Mouse (Mus musculus): ENCODE results near the gene Gm20388.

Gm20388 gene

DNA sequence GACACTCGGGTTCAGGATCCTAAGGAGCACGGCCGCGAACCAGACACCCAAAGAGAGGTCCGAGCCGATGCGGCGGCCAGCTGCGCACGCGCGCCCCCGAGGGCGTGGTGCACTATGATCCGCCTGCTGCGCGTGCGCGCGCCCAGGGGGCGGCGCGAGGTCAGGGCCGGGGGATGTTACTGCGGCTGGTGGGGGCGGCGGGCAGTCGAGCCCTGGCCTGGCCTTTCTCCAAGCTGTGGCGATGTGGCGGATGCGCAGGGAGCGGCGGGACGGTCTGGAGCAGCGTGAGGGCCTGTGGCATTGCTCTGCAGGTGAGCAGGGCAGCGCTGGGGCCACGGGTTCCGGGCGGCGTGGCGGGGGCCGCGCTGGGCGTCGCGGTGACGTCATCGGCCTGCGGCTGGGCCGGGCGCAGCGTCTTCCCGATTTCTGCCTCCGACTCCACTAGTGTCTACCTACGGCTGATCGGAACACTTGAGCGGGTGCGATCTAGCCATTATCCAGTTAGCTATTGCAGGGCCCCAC is 3567.2 kb downstream of the Gm20388 start, which contains the start of gene Afg3l1:
Afg3l1 (plus strand) TSS at position 167 of the 522 bp plus-strand sequence.
- DNase-seq (ENCODE audit: low spot score in 2 of 2) = peak; percentile 82 to 93

DNA sequence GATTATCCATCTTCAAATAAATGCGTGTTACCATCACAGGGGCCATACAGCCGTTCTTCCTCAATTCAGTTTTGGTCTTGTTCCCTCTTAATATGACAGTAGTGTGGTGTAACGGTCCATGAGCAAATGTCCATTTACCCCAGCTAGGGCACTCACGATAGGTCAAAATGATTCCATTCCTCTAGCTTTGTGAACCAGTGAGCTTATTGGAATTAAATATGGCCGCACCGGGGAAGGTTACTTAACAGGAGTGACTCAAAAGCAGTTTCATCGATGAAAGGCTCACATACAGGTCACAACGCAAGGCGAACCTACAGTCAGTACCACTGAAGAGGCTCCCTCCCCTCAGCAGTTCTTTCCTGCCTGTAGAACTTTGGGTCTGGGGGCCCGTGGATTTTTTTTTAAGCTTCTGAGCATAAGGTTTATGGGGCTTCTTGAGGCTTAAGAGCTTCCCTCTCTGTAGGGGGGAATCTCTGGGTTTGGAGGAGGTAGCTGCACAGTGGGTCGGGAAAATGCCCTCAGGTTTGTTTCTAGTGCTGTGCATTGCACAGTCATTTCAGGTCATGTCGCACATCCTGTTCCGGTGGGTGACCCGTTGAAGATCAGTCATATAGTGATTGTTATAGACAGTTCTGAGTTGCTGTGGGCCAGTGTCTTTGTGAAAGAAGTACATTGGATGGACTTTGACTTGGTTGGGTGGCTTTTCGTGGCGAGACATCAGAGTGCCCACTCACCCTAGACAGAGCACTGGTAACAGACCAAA is 3568.0 kb downstream of the Gm20388 start:
- DNase-seq (ENCODE audit: low spot score in 2 of 2) = peak in 1 of 2 experiments; percentile 27

DNA sequence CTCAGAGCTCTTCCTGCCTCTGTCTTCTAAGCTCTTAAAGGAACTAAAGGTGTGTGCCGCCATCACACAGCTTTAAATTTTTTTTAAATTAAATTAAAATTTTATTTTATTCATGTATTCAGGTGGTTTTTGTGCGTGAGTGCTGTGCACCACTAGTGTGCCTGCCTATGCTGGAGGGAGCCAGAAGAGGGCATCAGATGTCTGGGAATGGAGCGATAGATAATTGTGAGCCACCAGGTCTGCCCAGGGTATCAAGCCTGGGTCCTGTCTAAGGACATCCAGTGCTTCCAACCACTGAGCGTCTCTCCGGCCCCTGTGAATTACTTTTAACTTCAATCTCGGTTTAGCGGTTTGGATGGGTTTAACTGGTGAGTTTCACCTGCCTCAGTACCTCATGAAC is 3572.0 kb downstream of the Gm20388 start:
- no peak for DNase-seq (ENCODE audit: low spot score in 2 of 2)

DNA sequence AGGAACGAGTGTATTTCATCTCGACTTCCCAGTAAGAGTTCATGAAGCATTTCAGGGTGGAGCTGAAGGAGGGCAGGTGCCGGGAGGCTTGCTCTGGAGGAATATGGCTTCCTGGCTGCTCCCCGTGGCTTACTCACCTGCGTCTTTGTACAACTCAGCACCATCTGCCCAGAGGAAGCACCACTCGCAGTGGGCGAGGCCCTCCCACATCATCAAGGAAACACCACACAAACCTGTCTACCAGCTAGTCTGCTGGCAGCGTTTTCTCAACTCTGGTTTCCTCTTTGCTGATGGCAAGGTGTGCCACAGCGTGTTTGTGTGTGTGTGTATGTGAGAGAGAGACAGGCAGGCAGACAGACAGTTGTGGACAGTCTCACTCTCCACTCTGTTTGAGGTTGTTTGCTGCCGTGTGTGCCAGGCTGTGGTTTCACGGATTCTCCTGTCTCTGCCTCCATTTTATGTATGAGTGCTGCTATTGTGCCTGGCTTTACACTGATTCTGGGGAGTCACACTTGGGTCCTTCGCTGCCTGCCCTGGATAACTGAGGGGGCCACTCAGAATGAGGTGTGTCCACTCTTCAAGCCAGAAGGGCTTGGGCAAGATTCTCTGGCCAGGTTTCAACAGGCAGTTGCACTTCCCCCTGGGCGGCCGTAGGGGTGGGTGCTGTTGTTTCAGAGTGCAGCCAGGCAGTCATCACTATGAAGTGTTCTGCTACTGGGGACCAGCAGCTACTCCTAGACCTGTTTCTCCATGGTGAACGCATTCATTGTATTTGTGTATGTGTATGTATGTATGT is 3580.8 kb downstream of the Gm20388 start:
- no peak for DNase-seq (ENCODE audit: low spot score in 2 of 2)

DNA sequence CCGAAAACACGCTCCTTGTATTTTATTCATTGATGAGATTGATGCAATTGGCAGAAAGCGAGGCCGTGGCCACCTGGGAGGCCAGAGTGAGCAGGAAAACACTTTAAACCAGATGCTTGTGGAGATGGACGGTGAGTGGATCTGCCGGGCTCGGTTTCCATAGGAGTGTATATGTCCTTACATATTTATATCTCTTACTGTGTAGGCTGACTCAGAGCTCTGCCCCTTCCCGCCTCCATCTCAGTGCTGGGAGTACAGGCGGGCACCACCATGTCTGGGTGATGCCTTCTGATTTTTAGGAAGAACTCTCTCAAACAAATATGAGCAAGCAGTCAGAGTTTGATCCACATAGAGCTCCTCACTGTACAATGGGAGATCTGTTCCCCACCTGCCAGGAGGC is 3582.3 kb downstream of the Gm20388 start:
- no peak for DNase-seq (ENCODE audit: low spot score in 2 of 2)

DNA sequence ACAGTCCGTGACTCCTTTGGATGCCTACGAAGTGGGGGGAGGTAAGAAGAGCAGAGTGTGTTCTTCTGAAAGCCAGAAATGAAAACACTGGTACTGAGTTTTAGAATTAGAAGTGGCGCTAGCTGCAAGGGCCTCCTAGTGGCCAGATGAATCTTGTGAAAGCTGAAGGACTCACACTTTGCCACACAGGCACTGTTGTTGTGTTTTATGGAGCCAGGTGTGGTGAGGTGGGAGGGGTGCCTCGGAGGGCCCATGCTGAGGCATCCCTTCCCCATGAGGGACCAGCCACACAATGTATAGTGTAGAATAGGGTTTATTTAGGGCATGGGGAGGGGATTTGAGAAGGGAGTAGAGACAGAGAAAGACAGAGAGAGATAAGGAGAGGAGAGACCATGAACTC is 3587.1 kb downstream of the Gm20388 start:
- DNase-seq (ENCODE audit: low spot score in 2 of 2) = no peak

DNA sequence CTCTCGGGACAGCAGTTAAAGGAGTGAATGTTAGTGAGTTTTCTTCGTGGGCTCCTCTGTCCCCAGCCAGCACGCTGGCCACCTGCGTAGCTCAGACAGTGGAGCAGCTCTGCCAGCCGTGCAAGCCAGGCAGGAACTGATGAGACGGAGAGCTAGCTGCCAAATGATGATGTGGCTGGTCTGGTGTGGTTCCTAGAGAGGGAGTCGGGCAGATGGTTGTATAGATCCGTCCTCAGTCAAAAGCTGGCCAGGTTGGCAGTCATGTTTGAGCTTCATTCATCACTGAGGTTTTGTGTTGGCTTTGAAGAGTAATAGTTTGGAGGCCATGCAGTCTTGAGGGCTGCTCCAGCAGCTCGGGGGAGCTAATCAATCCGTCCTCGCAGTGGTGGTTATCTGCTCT is 3588.3 kb downstream of the Gm20388 start:
- peak in 1 of 2 experiments; percentile 40 for DNase-seq (ENCODE audit: low spot score in 2 of 2)

DNA sequence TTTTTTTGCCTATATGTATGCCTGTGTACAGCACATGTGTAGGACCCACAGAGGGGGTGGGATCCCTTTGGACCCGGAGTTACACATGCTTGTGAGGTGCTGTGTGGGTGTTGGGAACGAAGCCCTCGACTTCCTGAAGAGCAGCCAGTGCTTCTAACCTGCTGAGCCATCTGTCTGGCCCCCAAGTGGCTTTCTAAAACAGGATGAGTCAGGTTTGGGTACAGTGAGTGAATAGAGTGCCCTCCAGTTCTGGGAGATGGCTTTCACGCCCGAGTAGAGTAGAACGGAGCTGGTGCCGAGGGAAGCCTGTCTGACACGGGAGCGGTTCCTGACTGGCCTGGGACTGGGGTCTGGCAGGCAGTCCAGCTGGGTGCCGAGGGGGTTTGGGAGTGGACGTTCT is 3588.9 kb downstream of the Gm20388 start:
- DNase-seq (ENCODE audit: low spot score in 2 of 2) = no peak

DNA sequence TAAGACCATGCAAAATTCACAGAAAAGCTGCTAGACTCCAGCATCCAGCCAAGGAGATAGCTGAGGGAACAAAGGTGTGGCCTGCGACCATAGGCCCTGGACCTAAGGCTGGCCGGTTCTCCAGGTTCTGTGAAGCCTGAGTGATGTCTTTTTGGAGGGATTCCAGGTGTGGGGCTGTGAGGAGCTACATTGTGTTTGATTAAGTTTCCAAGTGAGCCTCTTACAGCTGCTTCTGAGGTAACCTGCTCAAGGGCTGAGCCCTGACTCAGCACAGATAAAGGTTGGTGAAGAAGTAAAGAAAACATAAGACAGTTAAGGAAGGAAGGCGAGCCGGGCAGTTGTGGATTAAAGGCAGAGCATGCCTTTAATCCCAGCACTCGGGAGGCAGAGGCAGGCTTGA is 3591.6 kb downstream of the Gm20388 start:
- DNase-seq (ENCODE audit: low spot score in 2 of 2) = no peak

DNA sequence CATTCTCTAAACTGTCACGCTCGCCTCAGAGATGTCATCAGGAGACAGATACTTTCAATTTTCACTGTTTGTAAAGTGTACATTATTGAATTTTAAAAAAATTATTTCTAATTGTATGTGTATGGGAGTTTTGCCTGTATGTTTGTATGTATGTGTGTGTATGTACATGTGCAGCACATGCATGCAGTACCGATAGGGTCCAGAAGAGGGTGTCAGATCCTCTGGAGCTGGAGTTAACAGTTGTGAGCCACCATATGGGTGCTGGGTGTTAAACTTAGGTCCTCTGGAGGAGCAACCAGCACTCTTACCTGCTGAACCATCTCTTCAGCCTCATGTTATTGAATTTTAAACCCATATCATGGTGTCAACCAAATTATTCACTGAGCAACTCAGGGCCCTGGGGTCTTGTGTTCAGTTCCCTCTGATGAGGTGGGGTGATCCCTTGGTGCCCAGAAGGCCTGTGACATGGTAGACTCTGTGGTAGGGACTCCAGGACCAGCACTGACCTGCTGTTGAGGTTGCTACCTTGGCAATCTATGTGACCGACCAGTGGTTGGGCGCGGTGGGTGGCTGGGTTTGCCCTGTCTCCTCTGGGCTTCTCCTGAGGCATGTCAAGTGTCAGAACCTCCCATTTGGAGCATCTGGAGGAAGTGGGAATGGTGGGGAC is 3593.3 kb downstream of the Gm20388 start:
- DNase-seq (ENCODE audit: low spot score in 2 of 2) = no peak

DNA sequence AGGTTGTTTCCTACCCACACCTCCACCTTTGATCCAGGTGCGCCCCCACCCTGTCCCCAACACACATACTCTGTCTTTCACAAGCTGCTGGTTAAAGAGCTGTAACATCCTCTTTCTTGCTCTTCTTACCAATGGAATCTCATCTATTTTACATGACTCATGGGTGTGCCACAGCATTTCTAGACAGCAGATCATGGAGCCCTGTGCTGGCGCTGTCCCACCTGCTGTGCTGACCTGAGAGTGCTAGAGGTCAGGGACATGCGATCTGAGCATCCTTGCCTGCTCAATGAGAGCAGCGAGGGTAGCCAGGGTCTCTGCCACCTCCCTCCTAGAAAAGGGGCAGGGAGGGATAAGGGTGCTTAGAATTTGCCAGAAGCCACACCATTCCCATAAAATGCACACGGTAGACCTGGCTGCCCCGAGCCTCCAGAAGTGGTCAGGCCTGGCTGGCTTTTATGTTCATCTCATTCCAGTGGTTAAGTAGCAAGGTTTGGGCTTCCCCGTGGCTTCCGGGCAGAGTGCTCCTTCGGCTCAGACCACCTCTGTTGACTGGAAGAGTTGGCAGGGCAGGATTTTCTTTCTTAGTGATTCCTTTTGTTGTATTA is 3594.1 kb downstream of the Gm20388 start:
- DNase-seq (ENCODE audit: low spot score in 2 of 2) = no peak

DNA sequence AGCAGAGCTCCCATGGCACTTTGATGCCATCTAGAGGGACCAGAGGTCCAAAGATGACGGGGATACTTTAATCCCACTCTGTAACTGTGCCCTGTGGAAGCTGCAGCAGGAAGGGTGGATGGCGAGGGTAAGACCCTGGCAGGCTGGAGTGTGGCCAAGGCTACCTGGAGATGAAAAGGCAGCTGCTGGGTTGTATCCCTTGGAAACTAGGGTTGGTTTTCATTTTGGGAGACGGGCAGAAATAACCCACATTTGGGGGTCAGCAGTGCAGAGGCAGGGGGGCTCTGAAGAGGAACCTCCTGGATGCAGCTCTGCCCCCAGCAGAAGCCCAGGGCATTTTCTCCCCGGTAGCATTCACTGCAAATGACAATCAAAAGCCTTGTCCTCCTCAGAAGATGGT is 3594.6 kb downstream of the Gm20388 start:
- DNase-seq (ENCODE audit: low spot score in 2 of 2) = no peak

DNA sequence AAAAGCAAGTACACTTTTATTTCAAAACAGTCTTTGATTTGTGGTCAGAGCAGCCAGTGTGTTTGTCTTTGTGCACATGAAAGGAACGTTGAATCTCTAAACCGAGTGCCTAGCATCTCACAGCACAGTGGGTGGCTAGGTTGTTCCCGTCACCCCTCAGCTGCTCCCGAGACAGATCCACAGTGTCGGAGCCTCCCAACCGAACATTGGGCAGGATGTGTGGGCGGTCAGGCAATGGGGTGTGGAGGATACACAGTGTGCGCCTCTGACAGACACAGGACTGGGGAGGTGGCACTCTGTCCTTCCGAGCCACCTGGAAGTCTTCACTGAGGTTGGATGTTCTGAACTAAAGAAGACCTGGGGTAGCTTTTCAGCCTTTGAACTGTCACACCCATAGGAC is 3595.1 kb downstream of the Gm20388 start:
- no peak for DNase-seq (ENCODE audit: low spot score in 2 of 2)

DNA sequence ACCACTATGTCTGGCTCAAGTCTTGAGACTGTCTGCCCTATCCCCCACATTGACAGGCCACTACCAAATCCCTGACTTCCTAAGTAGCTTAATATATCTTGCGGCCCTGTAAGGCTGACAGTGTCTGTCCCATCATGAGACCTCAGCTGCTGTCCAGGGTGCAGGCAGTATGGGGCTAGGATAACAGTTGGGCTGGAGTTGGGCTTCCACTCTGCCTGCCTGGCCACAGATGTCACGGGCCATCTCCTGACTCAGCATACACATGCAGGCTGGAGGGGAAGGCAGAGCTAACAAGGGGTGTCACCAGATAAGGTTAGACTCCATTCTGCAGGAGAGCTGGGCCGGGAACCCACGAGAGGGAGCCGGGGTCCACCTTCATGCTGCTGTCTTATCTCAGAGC is 3596.5 kb downstream of the Gm20388 start:
- no peak for DNase-seq (ENCODE audit: low spot score in 2 of 2)

DNA sequence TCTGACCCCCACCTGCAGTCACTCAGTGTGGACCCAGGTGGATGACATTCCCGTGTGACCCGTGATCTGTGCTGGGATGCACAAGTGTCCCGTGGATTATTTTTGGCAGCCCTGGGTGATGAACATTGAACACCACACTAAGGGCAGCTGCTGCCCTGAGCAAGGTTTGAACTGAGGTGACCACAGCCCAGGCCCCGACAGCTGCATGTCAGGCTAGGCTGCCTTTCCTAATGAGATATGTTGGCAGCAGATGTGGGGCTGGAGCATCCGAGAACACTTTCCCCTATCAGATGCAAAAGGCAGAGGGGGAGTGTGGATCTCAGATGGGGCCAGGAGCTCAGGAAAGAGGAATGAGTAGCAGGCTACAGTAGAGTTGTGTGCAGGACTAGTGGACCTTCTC is 3600.2 kb downstream of the Gm20388 start:
- no peak for DNase-seq (ENCODE audit: low spot score in 2 of 2)

DNA sequence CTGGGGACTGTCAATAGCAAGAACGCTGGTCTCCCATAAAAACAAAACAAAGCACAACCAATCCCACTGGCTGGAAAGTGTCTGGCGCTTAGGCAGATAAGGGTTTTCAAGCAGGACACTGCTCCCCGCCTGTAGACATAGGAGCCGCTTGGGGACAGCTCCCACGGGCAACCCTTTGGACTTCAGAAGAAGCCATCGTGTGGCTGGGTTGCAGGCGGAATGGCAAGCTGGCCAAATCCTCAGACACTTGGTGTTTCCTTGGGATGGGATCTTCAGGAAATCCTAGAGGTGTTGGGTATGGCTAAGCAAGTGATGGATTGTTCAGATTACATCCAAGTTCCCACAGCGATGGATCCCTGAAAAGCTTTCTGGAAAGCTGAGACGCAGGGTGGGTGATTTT is 3603.5 kb downstream of the Gm20388 start:
- no peak for DNase-seq (ENCODE audit: low spot score in 2 of 2)

DNA sequence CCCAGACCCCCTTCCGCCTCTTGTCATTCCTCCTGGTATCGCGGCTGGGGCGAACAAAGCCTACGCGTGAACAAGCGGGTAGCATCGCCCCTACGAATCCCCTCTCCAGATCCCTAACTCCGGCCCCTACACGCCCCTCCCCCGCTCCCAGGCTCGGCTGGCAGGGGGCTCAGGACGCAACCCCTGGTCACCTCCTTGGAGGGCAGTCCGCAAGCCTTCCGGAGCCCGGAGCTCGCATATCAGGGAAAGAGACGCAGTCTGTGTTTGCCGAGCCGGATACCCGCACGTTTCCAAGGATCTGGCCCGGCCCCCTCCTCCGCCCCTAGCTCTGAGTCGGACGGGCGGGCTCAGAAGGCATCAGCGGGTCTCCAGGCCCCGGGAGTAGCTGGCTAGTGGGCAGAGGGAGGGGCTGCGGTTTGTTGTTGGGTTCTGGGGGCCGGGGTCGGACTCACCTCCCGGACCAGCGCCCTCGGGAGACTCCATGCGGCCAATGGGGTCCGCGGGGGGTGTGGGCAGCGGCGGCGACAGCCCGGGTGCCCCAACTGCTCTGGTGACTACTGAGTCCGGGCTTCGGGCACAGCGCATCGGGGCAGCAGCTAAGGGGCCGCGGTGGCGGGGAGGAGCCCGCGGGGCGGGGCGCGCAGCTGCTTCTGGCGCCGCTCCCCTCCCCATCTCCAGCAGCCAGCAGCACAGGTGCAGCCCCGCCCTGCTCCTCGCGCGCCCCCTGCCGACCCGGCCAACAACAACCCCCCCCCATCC is 3604.3 kb downstream of the Gm20388 start, which contains the start of gene Dbndd1:
Dbndd1 (minus strand) TSS at position 683 of the 759 bp plus-strand sequence.
- peak in 1 of 2 experiments; percentile 42 for DNase-seq (ENCODE audit: low spot score in 2 of 2)

DNA sequence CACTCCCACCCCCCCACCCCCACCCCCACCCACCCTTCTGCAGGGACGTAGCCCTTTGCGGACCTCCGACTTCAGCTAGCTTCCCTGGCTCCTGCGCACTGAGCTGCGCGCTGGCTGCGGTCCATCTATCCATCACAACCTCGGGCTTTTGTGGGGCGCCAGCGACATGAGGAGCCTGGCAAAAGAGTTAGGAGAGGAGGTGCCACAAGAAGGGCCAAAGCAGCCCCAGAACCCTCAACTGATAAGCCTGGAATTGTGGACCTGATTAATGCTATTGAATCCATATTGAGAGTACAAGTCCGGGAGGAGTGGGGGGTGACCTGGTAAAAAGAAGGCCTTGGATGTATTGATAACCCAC is 3604.9 kb downstream of the Gm20388 start:
- no peak for DNase-seq (ENCODE audit: low spot score in 2 of 2)

DNA sequence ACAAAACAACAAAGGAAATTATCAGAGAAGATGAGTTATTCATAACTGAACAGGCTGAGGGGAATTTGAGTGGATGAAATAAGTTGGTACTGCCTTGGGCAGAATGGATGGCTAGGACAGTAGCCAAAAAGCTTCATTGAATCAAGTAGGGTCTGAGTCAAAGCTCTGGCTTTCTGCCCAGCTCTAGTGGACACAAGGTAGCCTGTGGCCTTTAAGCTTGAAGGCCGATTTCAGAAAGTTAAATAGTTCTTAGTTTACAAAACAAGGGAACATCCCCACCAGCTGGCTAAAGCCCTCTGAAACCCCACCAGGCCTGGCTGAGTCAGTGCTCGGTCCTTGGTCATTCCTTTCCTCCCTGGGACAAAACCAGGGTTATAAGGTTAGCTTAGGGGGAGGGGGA is 3606.0 kb downstream of the Gm20388 start:
- DNase-seq (ENCODE audit: low spot score in 2 of 2) = no peak

DNA sequence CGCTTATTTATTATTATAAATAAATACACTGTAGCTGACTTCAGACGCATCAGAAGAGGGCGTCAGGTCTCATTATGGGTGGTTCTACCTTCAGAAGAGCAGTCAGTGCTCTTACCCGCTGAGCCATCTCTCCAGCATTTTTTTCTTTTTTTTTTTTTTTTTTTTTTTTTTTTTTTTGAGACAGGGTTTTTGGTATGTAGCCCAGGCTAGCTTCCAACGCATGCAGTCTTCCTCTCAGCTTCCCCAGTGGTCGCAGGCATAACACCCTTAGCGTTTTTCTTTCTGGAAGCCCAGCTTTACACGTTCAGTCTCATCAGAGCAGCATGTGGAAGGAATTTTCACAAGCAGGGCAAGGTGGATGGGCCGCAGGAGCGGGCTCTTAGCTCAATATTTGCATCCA is 3607.5 kb downstream of the Gm20388 start:
- DNase-seq (ENCODE audit: low spot score in 2 of 2) = no peak

DNA sequence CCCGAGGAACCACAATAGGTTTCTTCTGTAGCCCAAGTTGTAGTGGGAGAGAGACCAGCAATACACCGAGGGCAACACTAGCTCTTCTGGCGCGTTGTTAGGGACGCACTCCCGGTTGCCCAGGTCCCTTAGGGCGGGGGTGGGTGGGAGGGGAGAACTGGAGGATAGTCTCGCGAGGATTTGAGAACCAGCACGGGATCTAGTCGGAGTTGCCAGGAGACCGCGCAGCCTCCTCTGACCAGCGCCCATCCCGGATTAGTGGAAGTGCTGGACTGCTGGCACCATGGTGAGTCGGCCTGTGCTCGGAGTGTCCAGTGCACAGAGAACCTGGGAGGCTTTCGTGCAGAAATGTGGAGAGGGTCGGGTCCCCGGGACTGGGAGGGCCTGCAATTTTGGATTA is 3608.0 kb downstream of the Gm20388 start, which contains the start of gene Gas8:
Gas8 (plus strand) TSS at position 168 of the 400 bp plus-strand sequence.
- peak; percentile 77 to 91 for DNase-seq (ENCODE audit: low spot score in 2 of 2)

All from left cerebral cortex, adult 9 months (tissue).